Mouse (Mus musculus) spleen, postnatal 36 days (tissue): Measurements from ENCODE around the gene Fthl17f.
"Not testable (repeated sequence)": the region's sequence is repeated elsewhere in the genome, so short reads cannot be mapped to it uniquely, and the experiment has no call there.

Source experiments
- DNase-seq, 2 experiments: peaks; one replicate each; pipeline ENCODE4 v3.0.0; 2022; ENCODE audit warnings: low spot score in 2 of 2, mixed read lengths in 1 of 2

Fthl17f gene

GRCm38 (mm10) chrX:9062715-9063114, at the start of gene Fthl17f:
Gene Fthl17f, plus strand, starts transcription at chrX:9063015.
- not testable (repeated sequence) for DNase-seq

GRCm38 (mm10) chrX:9016079-9016478, 46.7 kb upstream of the Fthl17f start:
- no peak for DNase-seq

GRCm38 (mm10) chrX:9019481-9019880, 43.3 kb upstream of the Fthl17f start:
- DNase-seq = no peak

GRCm38 (mm10) chrX:9033193-9033592, 29.6 kb upstream of the Fthl17f start, which contains the start of gene Fthl17e:
Gene Fthl17e, plus strand, starts transcription at chrX:9033493.
- not testable (repeated sequence) for DNase-seq

GRCm38 (mm10) chrX:9041611-9042010, 21.2 kb upstream of the Fthl17f start:
- not testable (repeated sequence) for DNase-seq

GRCm38 (mm10) chrX:9060952-9061351, 1.9 kb upstream of the Fthl17f start:
- peak in 1 of 2 experiments; percentile 18 for DNase-seq

- DNase-seq = no peak
Observed at GRCm38 (mm10) chrX:9062101-9062500, 714 bp upstream of the Fthl17f start.

- peak; percentile 16 to 47 for DNase-seq
Observed at GRCm38 (mm10) chrX:9077699-9078098, 14.9 kb downstream of the Fthl17f start.

GRCm38 (mm10) chrX:9095066-9095465, 32.3 kb downstream of the Fthl17f start:
- not testable (repeated sequence) for DNase-seq

- no peak for DNase-seq
Observed at GRCm38 (mm10) chrX:9104262-9104661, 41.4 kb downstream of the Fthl17f start, which contains the start of gene 4930402K13Rik. Gene 4930402K13Rik, plus strand, starts transcription at chrX:9104562.

- DNase-seq = no peak
Observed at GRCm38 (mm10) chrX:9110381-9110780, 47.6 kb downstream of the Fthl17f start.
